Mouse (Mus musculus): ENCODE measurements around the gene Grpel1.

DNA sequence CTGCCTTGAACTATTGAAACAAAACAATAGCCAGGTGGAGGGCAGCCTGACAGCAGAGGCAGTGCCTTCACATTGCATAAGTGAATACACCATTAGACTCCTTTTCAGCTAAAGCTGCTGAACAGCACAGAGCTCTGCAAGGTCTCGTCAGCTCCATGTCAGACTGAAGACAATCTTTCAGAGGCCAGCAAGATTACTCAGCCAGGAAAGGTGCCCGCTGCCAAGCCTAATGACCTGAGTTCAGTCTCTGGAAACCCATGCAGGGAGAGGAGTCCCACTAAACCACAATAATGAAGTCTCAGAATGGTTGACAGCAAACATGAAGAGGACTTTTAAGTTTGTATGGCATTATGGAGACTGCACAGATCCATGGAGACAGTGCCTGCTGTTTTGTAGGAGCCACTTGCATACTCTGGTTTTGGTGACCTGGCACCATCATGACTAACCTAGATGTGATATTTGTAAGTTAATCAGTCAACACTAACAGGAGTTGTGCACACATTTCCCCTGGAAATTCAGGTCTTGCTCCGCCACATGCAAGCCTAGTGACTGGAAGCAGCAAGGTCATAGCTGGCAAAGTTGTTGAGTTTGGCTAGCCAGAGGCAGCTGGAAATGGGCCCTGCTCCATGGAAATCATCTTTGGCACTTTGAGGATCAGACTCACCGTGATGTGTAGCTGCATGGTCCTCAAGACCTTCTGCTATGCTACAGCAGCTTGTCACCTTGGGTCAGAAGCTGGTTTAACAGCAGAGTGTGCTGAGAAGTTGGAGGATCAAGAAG is 8.3 kb downstream of the Grpel1 start:
- TF ChIP-seq CTCF (IDR thresholded peaks at IDR 0.05; ENCODE audit: low read depth) (no peak), EP300 (IDR thresholded peaks at IDR 0.05; ENCODE audit: low read depth) (no peak)

Measured in liver, postnatal 0 days (tissue).